Mouse (Mus musculus) myocyte (in vitro differentiated cells): ENCODE measurements around the gene Dpy19l3.

Experiments
- E2F4 ChIP-seq: IDR thresholded peaks from one replicate; pipeline ENCODE4 v1.6.1; 2011; ENCODE audit warnings: mild to moderate bottlenecking, control low read depth, moderate library complexity; ENCODE audit not compliant: insufficient read depth
- POLR2AphosphoS2 ChIP-seq: IDR thresholded peaks from one replicate; pipeline ENCODE4 v1.6.1; 2011; ENCODE audit warnings: low read depth, control low read depth; ENCODE audit not compliant: insufficient read length
- TCF12 ChIP-seq: IDR thresholded peaks from one replicate; pipeline ENCODE4 v1.6.1; 2011; ENCODE audit warnings: mild to moderate bottlenecking, control low read depth; ENCODE audit not compliant: poor library complexity, insufficient read depth, severe bottlenecking

DNA sequence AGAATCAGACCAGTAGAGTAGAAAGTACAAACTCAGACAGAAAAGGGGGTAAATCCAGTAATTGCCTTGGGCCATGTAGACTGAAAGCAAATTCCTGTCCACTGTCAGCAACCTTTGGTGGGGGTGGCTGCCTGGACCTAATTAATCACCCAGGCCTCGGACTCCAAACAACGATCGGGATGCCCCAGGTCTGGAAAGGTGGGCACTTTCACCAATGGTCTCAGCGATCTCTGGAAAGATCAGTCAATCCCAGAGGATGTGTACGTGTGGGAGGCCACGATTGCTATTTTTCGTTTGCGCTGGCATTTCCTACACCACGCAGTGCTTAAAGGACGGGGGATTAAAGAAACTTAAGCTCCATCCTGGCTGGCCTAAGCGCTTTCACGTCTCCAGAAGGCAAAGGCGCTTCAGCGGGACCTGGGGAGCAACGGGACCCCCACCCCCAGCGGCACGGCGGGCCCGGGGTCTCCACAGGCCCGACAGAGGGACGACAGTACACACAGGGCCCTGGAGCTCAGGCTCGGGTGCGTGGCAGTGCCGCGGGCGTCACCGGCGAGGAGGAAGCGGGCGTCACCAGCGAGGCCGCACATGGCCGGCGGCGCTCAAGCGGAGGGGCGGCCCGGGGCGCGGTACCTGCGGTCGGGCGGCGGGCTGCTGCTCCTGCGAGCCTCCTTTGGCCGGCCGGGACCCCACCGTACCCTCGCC lies 48.1 kb upstream of the Dpy19l3 start:
- TF ChIP-seq TCF12 (no peak), POLR2AphosphoS2 (peak; percentile 22), E2F4 (no peak)
